Mouse (Mus musculus): ENCODE measurements around the gene Cass4. TPM values are rescaled to one million over a fixed set of nuclear protein-coding genes. Genes with fewer than 3 reads are reported as not detected.

The Cass4 gene
- polyA plus RNA-seq (2017; shearing (Covaris generic)): 0.45 TPM

GRCm38 (mm10) chr2:172393391-172394051, at the start of gene Cass4:
TSS of gene Cass4 (plus strand) at chr2:172393794.

GRCm38 (mm10) chr2:172345258-172345738, 48.3 kb upstream of the Cass4 start, which contains the start of gene Fam210b:
TSS of gene Fam210b (plus strand) at chr2:172345565.

GRCm38 (mm10) chr2:172370411-172371223, 23.0 kb upstream of the Cass4 start, which contains the start of the genes Aurka and Cstf1:
TSS of gene Aurka (minus strand) at chr2:172370535.
TSS of gene Cstf1 (plus strand) at chr2:172370681.

GRCm38 (mm10) chr2:172439843-172440639, 46.4 kb downstream of the Cass4 start, which contains the start of gene Rtf2:
TSS of gene Rtf2 (plus strand) at chr2:172440556.

GRCm38 (mm10) chr2:172458496-172458895, 64.9 kb downstream of the Cass4 start, which contains the start of gene Gcnt7:
TSS of gene Gcnt7 (minus strand) at chr2:172458596.

GRCm38 (mm10) chr2:172472318-172472717, 78.7 kb downstream of the Cass4 start, which contains the start of gene Fam209:
TSS of gene Fam209 (plus strand) at chr2:172472520.

Other genes with a start within 250 kb of the Cass4 start
- gene Mc3r, start 145.3 kb upstream of the Cass4 start, polyA plus RNA-seq (2017; shearing (Covaris generic)): not detected
- 13.9 TPM for gene Fam210b, start 48.2 kb upstream of the Cass4 start, polyA plus RNA-seq (2017; shearing (Covaris generic))
- gene Aurka, start 23.3 kb upstream of the Cass4 start, polyA plus RNA-seq (2017; shearing (Covaris generic)): 4.3 TPM
- gene Cstf1, start 23.1 kb upstream of the Cass4 start, polyA plus RNA-seq (2017; shearing (Covaris generic)): 23.6 TPM
- gene Rtf2, start 46.8 kb downstream of the Cass4 start, polyA plus RNA-seq (2017; shearing (Covaris generic)): 70.7 TPM
- gene Gcnt7, start 64.8 kb downstream of the Cass4 start, polyA plus RNA-seq (2017; shearing (Covaris generic)): 6.3 TPM
- gene Fam209, start 78.7 kb downstream of the Cass4 start, polyA plus RNA-seq (2017; shearing (Covaris generic)): not detected
- gene Tfap2c, start 155.8 kb downstream of the Cass4 start, polyA plus RNA-seq (2017; shearing (Covaris generic)): not detected

Measured in naive thymus-derived CD4-positive, alpha-beta T cell, adult 5 months (primary cell).